Mouse (Mus musculus): Measurements from ENCODE around the gene Carhsp1. TPM values are rescaled to one million over a fixed set of nuclear protein-coding genes. Genes with fewer than 3 reads are reported as not detected.

Gene Carhsp1
- polyA plus RNA-seq (2017; shearing (Covaris generic)) = 37.1 TPM

GRCm38 (mm10) chr16:8671551-8672349, at the start of gene Carhsp1:
Gene Carhsp1, minus strand, starts transcription at chr16:8672155.

DNA sequence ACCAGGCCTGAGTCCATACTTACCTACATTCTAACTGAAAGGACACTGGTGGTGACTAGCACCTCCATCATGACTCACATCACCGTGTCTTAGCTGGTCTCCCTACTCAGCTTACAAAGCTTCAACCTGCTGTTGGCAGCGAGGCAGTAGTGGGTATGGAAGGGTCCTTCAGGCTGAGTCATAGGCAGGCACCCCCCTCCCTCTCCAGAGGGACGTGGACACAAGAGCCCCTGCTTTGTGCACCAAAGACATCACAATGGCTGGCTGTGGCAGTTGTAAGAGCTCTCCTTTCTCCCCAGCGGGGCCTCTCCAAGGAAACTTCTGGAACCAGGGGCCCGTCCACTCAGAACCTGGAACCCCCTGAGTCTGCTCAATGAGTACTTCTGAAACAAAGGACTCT, 8.5 kb upstream of the Carhsp1 start, which contains the start of gene Gm5767:
Gene Gm5767 (plus strand): TSS at position 301 of the 400 bp plus-strand sequence.

GRCm38 (mm10) chr16:8637217-8638051, 34.5 kb downstream of the Carhsp1 start, which contains the start of the genes Pmm2 and Tmem186:
Gene Pmm2, plus strand, starts transcription at chr16:8637674.
Gene Tmem186, minus strand, starts transcription at chr16:8637712.

Other genes starting within 250 kb of the Carhsp1 start
- gene Tmem114, start 247.0 kb downstream of the Carhsp1 start, polyA plus RNA-seq (2017; shearing (Covaris generic)) = not detected
- 16.4 TPM for gene Mettl22, start 201.4 kb downstream of the Carhsp1 start, polyA plus RNA-seq (2017; shearing (Covaris generic))
- 1.9 TPM for gene Abat, start 158.7 kb downstream of the Carhsp1 start, polyA plus RNA-seq (2017; shearing (Covaris generic))
- gene Pmm2, start 34.5 kb downstream of the Carhsp1 start, polyA plus RNA-seq (2017; shearing (Covaris generic)) = 113 TPM
- 14.2 TPM for gene Tmem186, start 34.4 kb downstream of the Carhsp1 start, polyA plus RNA-seq (2017; shearing (Covaris generic))
- gene Gm5767, start 8.6 kb upstream of the Carhsp1 start, polyA plus RNA-seq (2017; shearing (Covaris generic)) = not detected
- 141 TPM for gene Usp7, start 120.2 kb upstream of the Carhsp1 start, polyA plus RNA-seq (2017; shearing (Covaris generic))
- 74.2 TPM for gene 1810013L24Rik, start 157.9 kb upstream of the Carhsp1 start, polyA plus RNA-seq (2017; shearing (Covaris generic))